Comparison of ENCODE assay signal across 9 mouse cellular contexts in genomic region chr19:4309776-4310185, GRCm38 (mm10). TPM values are rescaled to one million over a fixed set of nuclear protein-coding genes. Genes with fewer than 3 reads are reported as not detected.
A peak's percentile ranks its signal among the peaks of the same experiment; 100 is the strongest.
DNase-seq lines count a peak whose midpoint lies in the region; ATAC-seq lines count a peak whose summit lies in the region.
"Had no signal": no experiment of that assay in that cellular context is flagged by ENCODE, and none has a peak within 500 bp of the region (broad histone marks: within the 10 kb centered on the region; RNA-seq: fewer than 3 reads in every experiment).

No protein-coding gene starts in this region.

- H3K27ac ChIP-seq in heart, embryonic 12.5 days (ENCODE audit: poor library complexity, severe bottlenecking): no peak overlapping the region
- 0 out of 2 replicates have a peak overlapping the region, but pooled peaks have one; percentile 27 for H3K27ac ChIP-seq in forebrain, embryonic 12.5 days
- H3K27ac ChIP-seq: lung, embryonic 15.5 days had no signal

- peak; percentile 62 to 75 for DNase-seq in heart, adult 9 months (ENCODE audit: low spot score in 2 of 2)
- DNase-seq in CD4-positive, CD25-positive, alpha-beta regulatory T cell, adult 2 months (ENCODE audit: low read depth, low spot score): peak; percentile 91
- DNase-seq in c-Kit-positive CD71-positive TER-119-negative erythroid progenitor cells, embryonic 14.5 days (ENCODE audit: low read depth): peak; percentile 56
- DNase-seq in kidney, adult 8-10 months: peak; percentile 57 to 62
- DNase-seq in thymus, postnatal 36 days: peak; percentile 47 to 57

- H3K4me2 ChIP-seq in heart, embryonic 12.5 days: no peak overlapping the region
- H3K4me2 ChIP-seq in forebrain, embryonic 12.5 days: no peak overlapping the region
- H3K4me2 ChIP-seq: lung, embryonic 15.5 days had no signal

- no peaks in the 10 kb centered on the region for H3K9me3 ChIP-seq in heart, embryonic 12.5 days (replicated peaks)
- no peaks in the 10 kb centered on the region for H3K9me3 ChIP-seq in forebrain, embryonic 12.5 days
- H3K9me3 ChIP-seq: lung, embryonic 15.5 days had no signal

- H3K9ac ChIP-seq in heart, embryonic 12.5 days: no peak overlapping the region
- no peak overlapping the region for H3K9ac ChIP-seq in forebrain, embryonic 12.5 days
- H3K9ac ChIP-seq: lung, embryonic 15.5 days had no signal

- 0 out of 2 replicates have a peak, but pooled peaks cover 3% of the 10 kb centered on the region for H3K36me3 ChIP-seq in heart, embryonic 12.5 days
- 0 out of 2 replicates have a peak, but pooled peaks cover 6% of the 10 kb centered on the region for H3K36me3 ChIP-seq in forebrain, embryonic 12.5 days (replicated peaks)

- no peak overlapping the region for H3K4me3 ChIP-seq in heart, embryonic 12.5 days
- no peak overlapping the region for H3K4me3 ChIP-seq in forebrain, embryonic 12.5 days (replicated peaks)
- H3K4me3 ChIP-seq: lung, embryonic 15.5 days had no signal

- H3K27me3 ChIP-seq in heart, embryonic 12.5 days (replicated peaks): no peaks in the 10 kb centered on the region
- no peaks in the 10 kb centered on the region for H3K27me3 ChIP-seq in forebrain, embryonic 12.5 days
- H3K27me3 ChIP-seq: lung, embryonic 15.5 days had no signal

- H3K4me1 ChIP-seq in heart, embryonic 12.5 days (replicated peaks): peaks cover 9% of the 10 kb centered on the region
- H3K4me1 ChIP-seq in forebrain, embryonic 12.5 days: peaks cover 13% of the 10 kb centered on the region

- no peak for ATAC-seq in heart, embryonic 12.5 days (ENCODE audit: insufficient number of reproducible peaks, low FRiP score)
- no peak; the same call in 1 of the 2 replicates for ATAC-seq in forebrain, embryonic 12.5 days (ENCODE audit: low FRiP score)
- ATAC-seq in megakaryocyte, adult 5-6 weeks (ENCODE audit: poor library complexity, severe bottlenecking): peak; percentile 71

RNA-seq across cellular contexts. Expression of gene Grk2, which starts 3.8 kb away (rescaled TPM):
- polyA plus RNA-seq in heart, embryonic 12.5 days (2016; fragmentation: Nextera tagmentation; extraction: Ambion mirVana): 12.6 and 15.6 TPM in 2 replicates
- 18.7 and 19.0 TPM in 2 replicates for polyA plus RNA-seq in forebrain, embryonic 12.5 days (2016; fragmentation: Nextera tagmentation; extraction: Ambion mirVana)
- 278 TPM in 2 replicates for total RNA-seq in megakaryocyte, adult 5-6 weeks (2015)
- 231 and 296 TPM in 2 replicates for total RNA-seq in megakaryocyte, adult 5-6 weeks (2017)

RNA-seq across cellular contexts. Expression of gene Ankrd13d, which starts 26.8 kb away (rescaled TPM):
- 1.6 and 2.0 TPM in 2 replicates for polyA plus RNA-seq in heart, embryonic 12.5 days (2016; fragmentation: Nextera tagmentation; extraction: Ambion mirVana)
- polyA plus RNA-seq in forebrain, embryonic 12.5 days (2016; fragmentation: Nextera tagmentation; extraction: Ambion mirVana): 12.6 and 14.2 TPM in 2 replicates
- total RNA-seq in megakaryocyte, adult 5-6 weeks (2015): 6.5 and 7.2 TPM in 2 replicates
- total RNA-seq in megakaryocyte, adult 5-6 weeks (2017): 8.7 and 10.5 TPM in 2 replicates

RNA-seq across cellular contexts. Expression of gene Ssh3, which starts 40.8 kb away (rescaled TPM):
- polyA plus RNA-seq in heart, embryonic 12.5 days (2016; fragmentation: Nextera tagmentation; extraction: Ambion mirVana): 4.5 and 4.7 TPM in 2 replicates
- 5.6 and 6.1 TPM in 2 replicates for polyA plus RNA-seq in forebrain, embryonic 12.5 days (2016; fragmentation: Nextera tagmentation; extraction: Ambion mirVana)
- 15.9 and 16.5 TPM in 2 replicates for total RNA-seq in megakaryocyte, adult 5-6 weeks (2015)
- 17.2 and 19.8 TPM in 2 replicates for total RNA-seq in megakaryocyte, adult 5-6 weeks (2017)
